Mouse (Mus musculus): ENCODE data around the gene Ptpn23.
"Not testable (repeated sequence)": the region's sequence is repeated elsewhere in the genome, so short reads cannot be mapped to it uniquely, and the experiment has no call there.

The Ptpn23 gene

DNA sequence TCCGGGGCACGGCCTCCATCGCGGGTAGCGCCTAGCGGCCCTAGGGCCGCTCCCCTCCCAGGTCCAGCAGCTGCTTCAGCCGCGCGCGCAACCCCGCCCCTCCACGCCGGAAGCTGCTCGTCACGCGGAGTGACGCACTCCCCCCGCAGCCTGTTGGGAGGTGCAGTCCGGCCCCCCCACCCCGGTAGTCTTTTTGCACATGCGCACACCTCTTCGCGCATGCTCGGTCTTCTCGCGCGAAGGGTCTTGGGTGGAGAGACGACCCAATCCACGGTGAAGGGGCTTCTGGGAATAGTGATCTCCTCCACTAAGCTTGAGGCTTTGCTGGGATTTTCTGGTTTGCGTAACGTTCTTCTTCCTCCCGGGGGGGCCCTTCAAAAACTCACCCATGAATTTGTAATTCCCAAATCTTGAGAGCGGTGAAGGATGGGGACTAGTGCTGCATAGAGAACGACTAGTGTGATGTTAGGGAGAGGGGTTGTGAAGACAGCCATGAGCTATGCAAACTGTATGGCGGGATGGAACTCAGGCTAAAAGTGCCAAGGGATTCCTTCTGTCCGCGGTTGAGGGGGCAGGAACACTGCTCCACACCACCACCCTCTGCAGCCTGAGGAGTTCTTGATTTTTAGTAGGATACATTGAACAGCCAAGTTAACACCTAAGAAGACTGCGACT lies at the start of gene Ptpn23:
Ptpn23 (minus strand) TSS at position 115 of the 675 bp plus-strand sequence.
- peak; percentile 95 for DNase-seq

DNA sequence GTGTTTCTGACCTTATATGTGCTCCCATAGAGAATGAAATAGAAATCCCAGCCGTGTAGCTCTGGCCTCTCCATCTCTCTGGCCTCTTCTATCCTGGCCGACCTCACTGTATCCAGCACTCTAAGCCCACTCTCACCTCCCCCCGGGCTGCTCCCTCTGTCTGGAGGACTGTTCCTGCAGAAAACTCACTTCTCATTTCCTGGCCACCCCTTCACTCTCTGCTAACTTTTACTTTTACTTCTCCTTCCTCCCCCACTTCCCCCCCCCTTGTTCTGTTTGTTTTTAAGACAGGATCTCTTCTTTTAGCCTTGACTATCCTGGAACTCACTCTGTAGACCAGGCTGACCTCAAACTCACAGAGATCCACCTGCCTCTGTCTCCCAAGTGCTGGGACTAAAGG lies 44.5 kb upstream of the Ptpn23 start:
- no peak for DNase-seq

GRCm38 (mm10) chr9:110448857-110449617 lies 41.0 kb upstream of the Ptpn23 start:
- DNase-seq, result peak; percentile 61

DNA sequence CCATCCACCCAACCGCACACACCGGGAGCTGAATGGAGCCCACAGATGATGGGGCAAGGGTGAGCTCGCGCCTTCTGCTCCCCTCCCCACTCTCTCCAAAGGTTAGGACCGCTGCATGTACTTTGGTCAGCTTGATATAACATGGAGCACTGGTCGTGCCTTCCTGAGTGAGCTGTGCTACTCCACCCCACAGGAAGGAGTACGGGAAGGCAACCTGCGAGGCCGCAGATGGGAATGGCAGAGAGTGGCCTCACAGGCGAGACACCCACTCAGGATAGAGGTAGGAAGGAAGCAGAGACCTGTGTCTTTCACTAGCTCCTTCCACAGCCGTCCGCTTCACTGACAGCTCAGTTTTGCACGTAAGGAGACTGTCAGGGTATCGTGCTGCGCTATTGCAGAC lies 40.3 kb upstream of the Ptpn23 start:
- no peak for DNase-seq

DNA sequence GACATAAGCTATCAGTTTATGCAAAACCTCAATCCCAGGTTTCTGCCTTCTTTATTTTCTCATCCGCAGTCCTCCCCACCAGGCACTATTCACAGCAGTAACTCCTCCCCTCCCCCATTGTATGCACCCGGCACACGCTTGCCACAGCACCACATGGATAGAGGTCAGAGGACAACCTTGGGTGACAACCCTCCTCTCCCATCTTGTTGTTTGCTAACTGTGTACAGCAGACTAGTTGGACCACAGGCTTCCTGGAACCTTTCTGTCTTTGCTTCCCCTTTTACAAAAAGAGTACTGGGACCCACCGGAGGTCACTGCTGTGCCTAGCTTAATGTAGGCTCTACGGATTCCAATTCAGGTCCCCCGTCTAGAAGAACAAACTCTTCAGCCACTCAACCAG lies 32.5 kb upstream of the Ptpn23 start:
- no peak for DNase-seq

- no peak for DNase-seq
These were observed 32.0 kb upstream of the Ptpn23 start for GRCm38 (mm10) chr9:110440049-110440448.

DNA sequence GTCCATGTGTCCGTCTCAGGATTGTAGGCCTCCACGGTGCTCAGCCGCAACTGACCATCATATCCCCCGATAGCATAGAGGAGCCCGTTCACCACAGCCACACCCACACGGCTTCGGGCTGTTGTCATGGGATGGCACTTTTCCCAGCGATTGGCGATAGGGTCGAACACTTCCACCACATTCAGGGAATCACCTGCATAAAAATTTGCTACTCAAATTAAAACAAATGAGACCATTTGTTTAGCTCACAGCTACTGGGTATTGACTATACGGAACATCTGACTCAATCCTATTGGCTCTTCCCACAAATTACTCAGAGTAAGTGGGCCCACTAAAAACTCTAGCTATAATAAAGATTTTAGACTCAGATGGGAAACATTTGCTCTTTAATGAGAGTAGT lies 28.0 kb upstream of the Ptpn23 start:
- no peak for DNase-seq

DNA sequence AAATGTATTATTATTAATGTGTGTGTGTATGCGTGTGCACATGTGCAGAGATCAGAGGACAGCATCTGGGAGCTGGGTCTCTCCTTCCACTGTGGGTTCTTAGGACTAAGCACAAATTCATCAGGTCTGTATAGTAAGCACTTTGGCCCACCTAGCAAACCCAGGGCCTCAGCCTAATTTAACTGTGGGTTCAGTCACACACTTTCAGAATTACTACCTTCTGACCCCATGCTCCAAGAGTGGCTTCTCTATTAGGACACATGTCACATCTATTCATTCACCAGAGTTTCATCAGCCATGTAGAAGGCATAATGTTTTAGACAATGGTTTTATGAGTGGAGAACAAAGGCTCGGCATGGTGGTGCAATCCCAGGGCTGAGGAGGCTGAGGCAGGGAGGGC lies 25.0 kb upstream of the Ptpn23 start:
- no peak for DNase-seq

DNA sequence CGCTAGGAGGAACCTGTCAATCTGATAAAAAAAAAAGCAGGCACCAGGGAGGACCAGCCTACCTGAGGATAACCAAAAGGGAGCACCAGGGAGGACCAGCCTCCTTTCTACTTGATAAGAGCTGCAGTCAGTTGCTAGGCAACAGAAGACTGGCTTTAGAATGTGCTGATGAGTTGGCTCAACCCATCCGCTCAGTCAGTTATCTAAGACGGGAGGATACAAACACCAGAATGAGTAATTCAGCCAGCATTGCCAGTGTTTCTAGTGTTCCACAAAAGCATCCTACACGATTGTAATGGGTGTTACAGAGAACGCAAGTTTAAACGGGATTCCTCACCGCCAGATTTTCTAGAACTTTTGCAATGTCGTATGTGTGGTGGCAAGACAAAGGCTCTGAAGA lies 23.2 kb upstream of the Ptpn23 start:
- no peak for DNase-seq

GRCm38 (mm10) chr9:110419511-110420112 lies 11.6 kb upstream of the Ptpn23 start, which contains the start of gene Ngp:
Ngp (plus strand) TSS chr9:110419747.
- no peak for DNase-seq

GRCm38 (mm10) chr9:110413785-110414184 lies 5.8 kb upstream of the Ptpn23 start:
- DNase-seq, result no peak

DNA sequence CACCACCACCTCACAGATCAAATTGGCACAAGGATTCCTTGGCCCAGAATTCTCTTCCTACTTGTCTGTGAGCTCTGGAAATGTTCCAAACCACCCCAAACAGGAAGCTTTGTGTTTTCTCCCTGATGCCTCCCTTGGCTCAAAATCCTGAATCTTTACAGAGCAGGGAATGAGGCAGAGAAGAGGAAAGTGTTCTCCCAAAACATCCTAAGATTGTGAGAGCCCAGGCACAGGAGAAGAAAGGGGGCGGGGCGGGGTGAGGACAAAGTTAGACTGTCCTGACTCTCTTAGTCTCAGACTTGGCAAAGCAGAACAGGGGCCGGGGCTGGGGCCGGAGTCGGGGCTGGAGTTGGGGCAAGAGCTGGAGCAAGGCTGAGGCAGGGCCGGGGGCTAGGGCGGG lies 4.9 kb upstream of the Ptpn23 start:
- DNase-seq, result no peak

GRCm38 (mm10) chr9:110410908-110411887 lies 3.2 kb upstream of the Ptpn23 start:
- DNase-seq, result peak; percentile 49

- no peak for DNase-seq
These were observed 508 bp downstream of the Ptpn23 start for GRCm38 (mm10) chr9:110407311-110408098.

DNA sequence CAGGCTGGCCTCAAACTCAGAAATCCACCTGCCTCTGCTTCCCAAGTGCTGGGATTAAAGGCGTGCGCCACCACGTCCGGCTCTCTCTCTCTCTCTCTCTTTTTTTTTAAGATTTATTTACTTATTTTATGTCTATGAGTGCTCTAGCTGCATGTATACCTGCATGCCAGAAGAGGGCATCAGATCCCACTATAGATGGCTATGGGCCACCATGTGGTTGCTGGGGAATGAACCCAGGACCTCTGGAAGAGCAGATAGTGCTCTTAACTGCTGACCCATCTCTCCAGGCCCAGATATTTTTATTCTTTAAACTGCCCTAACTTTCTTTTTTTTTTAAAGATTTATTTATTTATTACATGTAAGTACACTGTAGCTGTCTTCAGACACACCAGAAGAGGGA lies 4.8 kb downstream of the Ptpn23 start:
- not testable (repeated sequence) for DNase-seq

GRCm38 (mm10) chr9:110402731-110403130 lies 5.3 kb downstream of the Ptpn23 start:
- no peak for DNase-seq

- no peak for DNase-seq
These were observed 7.4 kb downstream of the Ptpn23 start for GRCm38 (mm10) chr9:110400650-110401049.

GRCm38 (mm10) chr9:110393295-110393694 lies 14.7 kb downstream of the Ptpn23 start:
- no peak for DNase-seq

DNA sequence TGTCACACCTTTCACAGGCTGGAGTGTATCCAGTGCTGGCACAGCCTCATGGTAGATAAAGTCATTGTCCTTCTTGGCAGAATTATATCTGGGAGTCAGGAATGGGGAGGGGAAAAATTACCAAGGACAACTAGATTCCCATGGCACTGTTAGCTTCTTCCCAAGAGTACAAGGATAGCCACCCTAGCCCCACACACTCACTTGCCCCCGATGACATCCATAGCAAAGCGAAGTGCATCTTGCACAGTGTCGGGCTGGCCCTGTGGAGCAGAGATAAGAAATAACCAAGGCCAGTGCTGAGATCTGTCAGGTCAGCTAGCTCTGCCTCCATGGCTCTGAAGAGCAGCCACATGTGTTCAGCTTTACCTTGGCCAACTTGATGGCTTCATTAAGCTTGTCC lies 17.2 kb downstream of the Ptpn23 start:
- DNase-seq, result no peak

DNA sequence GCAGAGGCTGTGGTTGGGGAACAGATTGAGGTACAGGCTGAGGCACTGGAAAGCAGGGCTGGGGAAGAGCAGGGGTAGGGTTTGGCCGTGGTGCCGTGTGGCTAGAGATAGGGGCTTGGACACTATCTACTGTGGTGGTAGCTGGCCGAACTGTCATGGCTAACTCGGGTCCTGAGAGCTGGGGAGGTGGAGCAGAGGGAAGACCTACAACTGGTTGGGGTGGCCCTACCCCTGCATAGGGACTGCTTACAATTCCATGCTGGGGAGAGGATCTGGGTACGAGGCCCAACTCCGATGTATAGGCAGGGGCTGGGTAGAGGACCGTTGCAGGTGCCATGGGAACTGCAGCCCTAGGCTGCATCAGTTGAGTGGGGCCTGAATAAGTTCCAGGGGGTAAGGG lies 20.0 kb downstream of the Ptpn23 start:
- DNase-seq, result no peak

DNA sequence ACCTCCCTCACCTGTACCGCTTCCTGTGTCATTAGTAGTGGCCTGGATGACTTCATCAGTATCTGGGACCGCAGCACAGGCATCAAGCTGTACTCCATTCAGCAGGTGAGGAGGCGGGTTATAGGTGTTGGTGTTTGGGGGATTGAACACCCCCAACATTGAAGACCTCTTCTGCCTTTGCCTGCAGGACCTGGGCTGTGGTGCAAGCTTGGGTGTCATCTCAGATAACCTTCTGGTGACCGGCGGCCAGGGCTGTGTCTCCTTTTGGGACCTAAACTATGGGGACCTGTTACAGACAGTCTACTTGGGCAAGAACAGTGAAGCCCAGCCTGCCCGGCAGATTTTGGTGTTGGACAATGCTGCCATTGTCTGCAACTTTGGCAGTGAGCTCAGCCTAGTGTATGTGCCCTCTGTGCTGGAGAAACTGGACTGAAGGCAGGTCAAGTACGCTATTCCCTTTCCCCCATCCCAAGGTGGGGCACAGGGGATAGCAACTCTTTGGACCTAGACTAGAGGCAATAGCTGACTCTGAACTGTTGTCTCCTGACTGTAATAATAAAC lies 23.6 kb downstream of the Ptpn23 start:
- DNase-seq, result no peak

- DNase-seq, result no peak
These were observed 26.7 kb downstream of the Ptpn23 start for GRCm38 (mm10) chr9:110381292-110381691.
